Mouse (Mus musculus) G1E-ER4 (cell line): ENCODE results near the gene Vcl. TPM values are rescaled to one million over a fixed set of nuclear protein-coding genes. Genes with fewer than 3 reads are reported as not detected.

Experiments
- GATA1 ChIP-seq: IDR thresholded peaks from one replicate; pipeline ENCODE4 v1.8.0; 2012; ENCODE audit warnings: low read length, inconsistent platforms
- polyA plus RNA-seq: library from polyadenylated mRNA; stranded (reverse); fragments of >175 nt; gene quantifications from 2 replicates; pipeline ENCODE4 v1.2.3, GENCODE M21; 2012

Gene Vcl
- polyA plus RNA-seq, 1 experiment: 14.2 TPM

- TF ChIP-seq GATA1: no peak
Observed at GRCm38 (mm10) chr14:20973821-20974220, 44.6 kb downstream of the Vcl start.

DNA sequence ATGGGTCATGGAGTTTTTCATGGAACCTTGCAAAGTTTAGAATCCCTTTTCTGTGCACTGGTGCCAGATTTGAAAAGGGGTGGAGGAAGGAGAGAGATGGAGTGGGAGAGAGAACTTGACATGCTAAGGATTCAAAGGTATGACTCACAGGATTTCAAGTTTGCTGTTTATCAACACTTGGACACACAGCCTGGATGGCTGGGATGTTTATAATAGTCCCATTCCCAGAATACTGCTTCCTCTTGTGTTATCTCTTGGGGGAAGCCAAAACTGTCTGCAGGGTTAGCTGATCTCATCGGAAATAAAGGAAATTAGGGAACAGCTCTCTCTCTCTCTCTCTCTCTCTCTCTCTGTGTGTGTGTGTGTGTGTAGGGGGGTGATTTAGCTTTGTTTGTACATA is 47.5 kb downstream of the Vcl start:
- no peak for TF ChIP-seq GATA1

GRCm38 (mm10) chr14:20977726-20978125 is 48.5 kb downstream of the Vcl start:
- TF ChIP-seq GATA1: no peak

DNA sequence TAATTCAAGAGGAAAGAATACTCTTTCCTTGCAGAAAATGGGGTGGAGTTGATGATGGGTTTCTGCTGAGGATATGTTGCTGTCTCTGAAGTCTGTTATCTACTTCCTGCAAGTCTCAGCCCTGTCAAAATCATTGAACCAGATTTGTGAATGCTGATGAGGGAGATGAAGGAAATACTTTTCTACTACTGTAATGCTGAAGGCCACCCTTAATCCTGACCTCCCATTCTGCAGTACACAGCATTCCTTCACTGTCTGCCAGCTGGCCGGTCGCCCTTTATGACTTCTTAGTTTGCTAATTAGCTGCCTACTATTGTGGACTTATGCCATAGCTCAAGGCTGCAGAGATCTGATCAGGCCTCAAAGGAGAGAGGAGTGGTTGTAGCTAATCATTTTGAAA is 54.6 kb downstream of the Vcl start:
- TF ChIP-seq GATA1: no peak

DNA sequence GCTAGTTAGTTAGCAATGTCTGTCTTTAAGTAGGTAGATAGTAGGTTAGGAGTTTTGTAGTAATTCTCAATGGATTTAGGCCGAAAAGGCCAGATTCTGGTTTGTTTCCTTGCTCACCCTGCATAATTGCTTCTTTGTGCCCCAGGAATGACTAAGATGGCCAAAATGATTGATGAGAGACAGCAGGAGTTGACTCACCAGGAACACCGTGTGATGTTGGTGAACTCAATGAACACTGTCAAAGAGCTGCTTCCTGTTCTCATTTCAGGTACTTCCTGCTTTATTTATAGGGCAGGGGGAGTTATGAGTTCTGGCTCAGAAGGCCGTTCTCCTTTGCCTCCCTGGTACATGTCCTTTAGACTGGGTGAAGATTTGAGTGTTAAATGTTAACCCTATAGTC is 56.3 kb downstream of the Vcl start:
- no peak for TF ChIP-seq GATA1

GRCm38 (mm10) chr14:20991492-20991891 is 62.3 kb downstream of the Vcl start:
- TF ChIP-seq GATA1: no peak

DNA sequence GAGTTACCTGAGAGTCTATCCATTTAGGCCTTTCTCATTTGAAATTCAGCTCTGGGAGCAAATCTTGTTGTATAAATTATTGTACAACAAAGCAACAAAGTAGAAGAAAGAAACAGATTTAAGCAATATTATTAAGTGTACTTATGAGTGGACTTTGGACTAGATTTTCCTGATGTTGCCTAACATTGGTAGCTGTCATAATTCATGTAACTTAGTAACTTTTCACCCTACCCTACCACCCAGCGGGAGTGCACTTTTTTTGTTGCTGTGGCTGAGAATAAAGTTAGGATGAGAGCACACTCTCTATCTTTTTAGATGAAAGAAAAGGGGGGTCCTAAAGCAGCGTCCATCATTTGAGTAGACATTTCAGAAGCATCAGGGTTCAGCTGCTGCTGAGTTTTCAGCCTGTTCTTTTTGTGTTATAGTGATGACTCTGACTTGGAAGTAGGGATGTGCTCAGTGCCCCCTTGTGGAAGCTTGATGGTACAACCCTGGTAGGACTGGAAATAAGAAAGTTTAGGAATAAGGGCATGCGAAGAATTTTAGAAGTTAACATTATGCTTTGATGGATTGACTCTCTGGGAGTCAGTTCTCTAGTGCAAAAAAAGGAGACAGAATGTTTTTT is 64.0 kb downstream of the Vcl start:
- TF ChIP-seq GATA1: no peak

DNA sequence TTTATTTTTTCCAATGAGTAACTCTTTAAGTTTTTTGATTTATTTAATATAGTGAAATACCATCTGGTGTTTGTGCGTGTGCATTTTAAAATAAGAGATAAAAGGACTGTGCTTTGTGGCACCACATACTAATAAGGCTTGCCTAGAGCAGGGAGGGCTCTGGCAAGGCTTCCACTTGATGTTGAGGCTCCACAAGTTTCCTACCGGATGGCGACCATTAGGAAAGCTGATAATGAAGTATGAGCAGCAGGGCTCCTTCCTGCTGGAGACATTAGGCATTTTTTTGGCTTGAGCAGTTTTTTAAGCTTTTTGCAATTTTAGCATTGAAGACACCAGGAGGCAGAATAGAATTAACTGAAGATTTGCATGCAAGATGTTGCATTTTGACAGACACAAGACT is 65.3 kb downstream of the Vcl start:
- TF ChIP-seq GATA1: no peak

GRCm38 (mm10) chr14:20995497-20995896 is 66.3 kb downstream of the Vcl start:
- TF ChIP-seq GATA1: no peak

DNA sequence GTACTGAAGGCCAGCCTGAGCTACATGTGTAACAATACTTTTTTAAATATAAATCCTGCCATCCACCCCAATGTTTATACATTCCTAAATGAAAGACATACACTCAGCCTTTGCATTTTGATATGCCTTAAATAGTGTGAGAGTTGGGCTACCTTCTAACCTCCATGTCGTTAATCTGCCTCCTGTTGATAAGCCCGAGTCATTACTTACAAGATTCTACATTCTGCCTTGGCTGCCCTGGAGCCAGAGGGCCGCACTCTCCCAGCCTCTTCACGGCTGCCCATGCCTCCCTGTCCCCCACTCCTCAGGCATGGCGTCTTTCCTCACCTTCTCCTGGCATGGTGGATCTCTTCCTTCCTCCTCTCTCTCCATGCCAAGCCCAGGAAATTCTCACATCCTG is 67.2 kb downstream of the Vcl start:
- TF ChIP-seq GATA1: no peak

DNA sequence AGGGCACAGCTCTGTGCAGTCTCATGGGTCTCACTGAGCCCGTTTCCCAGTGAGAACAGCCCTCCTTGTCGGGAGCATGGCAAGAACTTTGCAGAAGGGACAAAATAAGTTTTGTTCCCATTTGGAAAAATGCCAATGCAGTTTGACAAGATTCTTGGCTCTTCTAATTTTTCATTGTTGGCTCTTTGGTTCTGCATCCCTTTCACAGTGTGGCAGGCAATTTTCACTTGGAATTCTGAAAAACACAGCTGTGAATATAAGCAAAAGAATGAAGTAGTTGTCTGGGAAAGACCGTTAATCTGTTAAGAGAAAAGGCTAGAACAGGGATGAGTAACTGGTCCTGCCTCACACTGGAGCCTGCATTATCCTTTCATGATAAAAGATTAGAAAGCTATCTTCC is 68.3 kb downstream of the Vcl start:
- no peak for TF ChIP-seq GATA1

- TF ChIP-seq GATA1: no peak
Observed at GRCm38 (mm10) chr14:20999617-21000016, 70.4 kb downstream of the Vcl start.

GRCm38 (mm10) chr14:21013800-21014334 is 84.7 kb downstream of the Vcl start:
- no peak for TF ChIP-seq GATA1

GRCm38 (mm10) chr14:21017871-21018270 is 88.7 kb downstream of the Vcl start:
- TF ChIP-seq GATA1: no peak

GRCm38 (mm10) chr14:21018977-21019376 is 89.8 kb downstream of the Vcl start:
- TF ChIP-seq GATA1: no peak

DNA sequence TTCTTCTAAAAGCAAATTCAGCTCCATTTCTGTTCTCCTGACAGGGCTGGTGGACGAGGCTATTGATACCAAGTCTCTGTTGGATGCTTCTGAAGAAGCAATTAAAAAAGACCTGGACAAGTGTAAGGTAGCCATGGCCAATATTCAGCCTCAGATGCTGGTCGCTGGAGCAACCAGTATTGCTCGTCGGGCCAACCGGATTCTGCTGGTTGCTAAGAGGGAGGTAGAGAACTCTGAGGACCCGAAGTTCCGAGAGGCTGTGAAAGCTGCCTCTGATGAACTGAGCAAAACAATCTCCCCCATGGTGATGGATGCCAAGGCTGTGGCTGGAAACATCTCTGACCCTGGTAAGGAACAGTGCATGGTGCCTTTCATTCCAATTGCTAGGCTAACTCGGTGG is 91.2 kb downstream of the Vcl start:
- TF ChIP-seq GATA1: no peak

DNA sequence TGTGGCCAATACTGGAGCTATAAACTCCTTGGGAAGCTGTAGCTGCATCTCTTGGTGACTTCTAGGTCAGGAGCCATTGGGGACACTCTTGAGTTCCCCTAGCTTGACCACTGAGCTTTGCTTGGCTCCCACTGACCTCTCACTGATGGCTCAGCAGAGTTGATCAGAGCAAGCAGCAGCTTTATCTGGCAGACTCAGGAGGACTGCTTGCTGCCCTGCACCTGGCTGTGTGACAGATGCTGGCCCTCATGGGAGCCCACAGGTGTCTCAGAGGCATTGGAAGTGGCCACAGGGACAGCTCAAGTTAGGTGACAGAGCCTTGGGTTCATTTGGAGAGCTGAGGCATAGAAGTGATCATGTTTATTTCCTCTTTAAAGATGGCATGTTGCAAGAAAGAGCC is 98.3 kb downstream of the Vcl start:
- TF ChIP-seq GATA1: no peak
